Mouse (Mus musculus): Measurements from ENCODE around the gene Gid8. TPM values are rescaled to one million over a fixed set of nuclear protein-coding genes. Genes with fewer than 3 reads are reported as not detected.
A peak's percentile ranks its signal among the peaks of the same experiment; 100 is the strongest.

Gene Gid8
- total and polyA plus RNA-seq, 3 experiments = 15.6 to 44.1 (median 32.1) TPM

- H3K79me2 ChIP-seq (replicated peaks; ENCODE audit: control insufficient read depth, extremely low read depth, insufficient read depth, poor library complexity, severe bottlenecking) = peaks cover 63% of the 10 kb centered on the region
- H3K4me3 ChIP-seq (replicated peaks in 1 of 3; ENCODE audit: low read depth in 2 of 3, low read length in 2 of 3, poor library complexity in 1 of 3) = peak overlapping the region; percentile 92 to 100 (median 96)
- H3K4me2 ChIP-seq (ENCODE audit: insufficient read depth, low read depth, poor library complexity, severe bottlenecking) = peak overlapping the region; percentile 53
- no peaks in the 10 kb centered on the region for H3K9me3 ChIP-seq (replicated peaks; ENCODE audit: low read length)
- dilution Hi-C loops (cut with MboI; ENCODE audit: extremely low pct_ligation_motif_present, extremely low pct_unique_long_range_greater_than_20kb, low sequenced_read_pairs) = no loop called here
- in situ Hi-C loops (cut with MboI; ENCODE audit: low pct_ligation_motif_present, low pct_unique_long_range_greater_than_20kb, low sequenced_read_pairs) = loop anchor here (25.0 kb wide), 1 partner anchor 652 kb away; the partner anchor contains the start of genes Arfrp1 and Zgpat
- H3K4me1 ChIP-seq (ENCODE audit: control insufficient read depth in 1 of 2, insufficient read depth in 2 of 2) = peaks cover 2 to 42% of the 10 kb centered on the region in 2 experiments; a peak in 2 of 4 replicates
- peak overlapping the region; percentile 57 for H3K27ac ChIP-seq (ENCODE audit: insufficient read depth, low read depth)
- no peaks in the 10 kb centered on the region for H3K27me3 ChIP-seq (replicated peaks)
- peaks cover 10 to 40% of the 10 kb centered on the region in 2 experiments for H3K36me3 ChIP-seq (replicated peaks in 1 of 2; ENCODE audit: control insufficient read depth in 1 of 2, insufficient read depth in 1 of 2, low read length in 1 of 2)
- no peak for TF ChIP-seq KAT2A (IDR thresholded peaks at IDR 0.05; ENCODE audit: insufficient replicate concordance, low read length)
- TF ChIP-seq RAD21 (IDR thresholded peaks at IDR 0.05; ENCODE audit: low read depth, low read length) = no peak
- no peak for TF ChIP-seq USF2 (conservative IDR thresholded peaks at IDR 0.05; ENCODE audit: low read depth, low read length)
- TF ChIP-seq SIN3A (IDR thresholded peaks at IDR 0.05; ENCODE audit: low read length) = peak; percentile 46; the same call in 1 of the 2 replicates
- TF ChIP-seq MXI1 (IDR thresholded peaks at IDR 0.05; ENCODE audit: low read depth, low read length) = peak; percentile 41; the same call in 1 of the 2 replicates
- peak; percentile 65; the same call in 1 of the 2 replicates for TF ChIP-seq IRF4 (IDR thresholded peaks at IDR 0.05; ENCODE audit: low read depth, low read length)
- H3K9ac ChIP-seq (ENCODE audit: insufficient read depth, low read depth) = peak overlapping the region; percentile 97
- no peak for DNase-seq (ENCODE audit: extremely low read depth)
Measured at GRCm38 (mm10) chr2:180710276-180711155, 599 bp downstream of the Gid8 start.

DNA sequence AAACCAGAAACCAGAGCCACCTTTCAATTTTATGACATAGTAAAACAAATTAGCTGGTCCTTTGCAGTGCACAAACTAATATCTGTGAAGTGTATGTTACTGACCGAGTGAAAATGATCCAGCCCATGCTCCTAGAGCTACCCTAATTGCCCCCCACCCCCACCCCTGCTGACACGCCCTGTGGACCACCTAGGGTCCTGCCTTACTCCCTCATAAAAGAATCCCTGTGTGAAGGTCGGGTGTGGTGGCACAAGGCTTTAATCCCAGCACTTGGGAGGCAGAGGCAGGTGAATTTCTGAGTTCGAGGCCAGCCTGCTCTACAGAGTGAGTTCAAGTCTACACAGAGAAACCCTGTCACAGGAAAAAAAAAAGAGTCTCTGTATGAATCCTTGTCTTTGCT, 1.6 kb downstream of the Gid8 start:
- Histone ChIP-seq H3K9me3 (replicated peaks; ENCODE audit: low read length) (no peaks in the 10 kb centered on the region), H3K36me3 (replicated peaks in 1 of 2; ENCODE audit: control insufficient read depth in 1 of 2, insufficient read depth in 1 of 2, low read length in 1 of 2) (peaks cover 14 to 39% of the 10 kb centered on the region in 2 experiments), H3K4me2 (ENCODE audit: insufficient read depth, low read depth, poor library complexity, severe bottlenecking) (peak overlapping the region; percentile 53), H3K9ac (ENCODE audit: insufficient read depth, low read depth) (peak overlapping the region; percentile 97), H3K27me3 (replicated peaks) (no peaks in the 10 kb centered on the region), H3K79me2 (replicated peaks; ENCODE audit: control insufficient read depth, extremely low read depth, insufficient read depth, poor library complexity, severe bottlenecking) (peaks cover 56% of the 10 kb centered on the region), H3K27ac (ENCODE audit: insufficient read depth, low read depth) (no peak overlapping the region), H3K4me3 (replicated peaks in 1 of 3; ENCODE audit: low read depth in 2 of 3, low read length in 2 of 3, poor library complexity in 1 of 3) (peak overlapping the region in 2 of 3 experiments; percentile 96 to 100), H3K4me1 (ENCODE audit: control insufficient read depth in 1 of 2, insufficient read depth in 2 of 2) (peaks cover 0 to 36% of the 10 kb centered on the region in 2 experiments; a peak in 2 of 4 replicates)
- dilution Hi-C loops (cut with MboI; ENCODE audit: extremely low pct_ligation_motif_present, extremely low pct_unique_long_range_greater_than_20kb, low sequenced_read_pairs) = no loop called here
- TF ChIP-seq IRF4 (IDR thresholded peaks at IDR 0.05; ENCODE audit: low read depth, low read length) (no peak), ZNF384 (IDR thresholded peaks at IDR 0.05; ENCODE audit: low read depth, low read length) (no peak), JUND (conservative IDR thresholded peaks at IDR 0.05; ENCODE audit: low read depth, low read length) (no peak), E2F4 (IDR thresholded peaks at IDR 0.05; ENCODE audit: insufficient replicate concordance, low read depth, low read length) (no peak), ZMIZ1 (IDR thresholded peaks at IDR 0.05; ENCODE audit: low read depth, low read length) (no peak)
- in situ Hi-C loops (cut with MboI; ENCODE audit: low pct_ligation_motif_present, low pct_unique_long_range_greater_than_20kb, low sequenced_read_pairs) = loop anchor here (25.0 kb wide), 1 partner anchor 651 kb away; the partner anchor contains the start of genes Arfrp1 and Zgpat
- DNase-seq (ENCODE audit: extremely low read depth) = no peak

Data from CH12.LX (cell line).